Mouse (Mus musculus) liver, embryonic 15.5 days (tissue): Measurements from ENCODE around the gene Evx1. TPM values are rescaled to one million over a fixed set of nuclear protein-coding genes. Genes with fewer than 3 reads are reported as not detected.

Experiments
- ATAC-seq: fragments of 200-750 bp; cut with Nextera tagmentation; 2 replicates; pipeline ENCODE4 v1.8.0; 2017; ENCODE audit warnings: moderate number of reproducible peaks, mild to moderate bottlenecking, moderate library complexity; ENCODE audit not compliant: insufficient read depth
- H3K27ac ChIP-seq: fragments of 300-500 bp; sonication (generic); replicated peaks from 2 replicates; pipeline ENCODE4 v1.5.1; 2015; ENCODE audit warnings: mild to moderate bottlenecking, inconsistent platforms
- H3K27me3 ChIP-seq: fragments of 300-500 bp; sonication (generic); 2 replicates; pipeline ENCODE4 v1.6.1; 2015; ENCODE audit warnings: mild to moderate bottlenecking, inconsistent platforms
- H3K36me3 ChIP-seq: fragments of 300-500 bp; sonication (generic); replicated peaks from 2 replicates; pipeline ENCODE4 v1.6.1; 2015; ENCODE audit warnings: moderate library complexity, mild to moderate bottlenecking, inconsistent platforms
- H3K4me1 ChIP-seq: fragments of 300-500 bp; sonication (generic); replicated peaks from 2 replicates; pipeline ENCODE4 v1.6.1; 2015; ENCODE audit warnings: inconsistent platforms
- H3K4me2 ChIP-seq: fragments of 300-500 bp; sonication (generic); 2 replicates; pipeline ENCODE4 v1.6.1; 2015; ENCODE audit warnings: moderate library complexity, mild to moderate bottlenecking, inconsistent platforms
- H3K4me3 ChIP-seq: fragments of 300-500 bp; sonication (generic); replicated peaks from 2 replicates; pipeline ENCODE4 v1.5.1; 2015; ENCODE audit warnings: mild to moderate bottlenecking, inconsistent platforms
- H3K9ac ChIP-seq: fragments of 300-500 bp; sonication (generic); 2 replicates; pipeline ENCODE4 v1.6.1; 2015; ENCODE audit warnings: moderate library complexity, mild to moderate bottlenecking, inconsistent platforms
- H3K9me3 ChIP-seq: fragments of 300-500 bp; sonication (generic); replicated peaks from 2 replicates; pipeline ENCODE4 v1.6.1; 2016; ENCODE audit warnings: inconsistent platforms
- WGBS: fragments of 180-500 bp; shearing (Covaris S2); methylation state at CpG from one replicate; pipeline ENCODE4 v1.1.7; 2015; ENCODE audit warnings: mixed read lengths; ENCODE audit not compliant: insufficient replicate concordance; 5-methylcytosine and 5-hydroxymethylcytosine counted together
- polyA plus RNA-seq: library from polyadenylated mRNA; unstranded; fragments of >200 nt; fragmentation: Nextera tagmentation; extraction: Ambion mirVana; gene quantifications from 2 replicates; pipeline ENCODE4 v1.2.1, GENCODE M21; 2015

Evx1 gene
- not detected in 2 replicates for polyA plus RNA-seq

DNA sequence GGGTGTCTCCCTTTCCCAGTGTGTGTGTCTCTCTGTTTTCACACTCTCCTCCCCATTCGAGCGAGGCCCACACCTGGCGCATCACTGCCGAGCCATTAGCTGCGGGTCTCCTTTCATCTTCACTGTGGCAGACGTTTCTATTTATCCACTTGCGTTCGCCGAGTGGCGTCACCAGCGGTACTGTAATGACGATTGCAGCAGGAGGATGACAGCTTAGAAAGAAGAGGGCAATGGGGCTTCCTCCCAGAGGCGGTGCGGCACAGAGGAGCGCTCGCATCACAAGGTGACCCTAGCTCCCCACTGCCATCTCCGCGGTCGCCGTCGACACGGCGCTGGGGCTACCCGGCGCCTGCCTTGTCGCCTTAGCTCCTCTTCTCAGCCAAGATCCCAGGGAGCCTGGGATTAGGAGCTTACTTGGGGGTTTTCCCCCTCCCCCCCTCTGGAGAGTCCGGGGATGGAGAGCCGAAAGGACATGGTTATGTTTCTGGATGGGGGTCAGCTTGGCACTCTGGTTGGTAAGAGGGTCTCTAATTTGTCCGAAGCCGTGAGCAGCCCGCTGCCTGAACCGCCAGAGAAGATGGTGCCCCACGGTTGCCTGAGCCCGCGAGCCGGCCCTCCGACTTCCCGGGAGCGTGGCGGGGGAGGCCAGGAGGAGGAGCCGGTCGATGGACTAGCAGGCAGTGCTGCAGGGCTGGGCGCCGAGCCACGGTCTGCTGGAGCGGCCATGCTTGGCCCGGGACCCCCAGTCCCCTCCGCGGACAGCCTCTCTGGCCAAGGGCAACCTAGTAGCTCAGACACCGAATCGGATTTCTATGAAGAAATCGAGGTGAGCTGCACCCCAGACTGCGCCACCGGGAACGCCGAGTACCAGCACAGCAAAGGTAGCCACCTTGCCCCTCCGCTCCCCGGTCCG is at the start of gene Evx1:
Gene Evx1, plus strand, starts transcription at position 108 of the 913 bp plus-strand sequence.
- 2% methylated on average over 59 of the region's 59 CpGs for WGBS
- Histone ChIP-seq H3K27ac (no peak within 1 kb of the TSS), H3K4me1 (peaks cover 6% of the 10 kb centered on the region; the same call in 1 of the 2 replicates), H3K4me3 (no peak within 1 kb of the TSS), H3K4me2 (no peak within 1 kb of the TSS), H3K27me3 (peaks cover 100% of the 10 kb centered on the region), H3K9ac (no peak within 1 kb of the TSS), H3K9me3 (no peaks in the 10 kb centered on the region), H3K36me3 (no peaks in the 10 kb centered on the region)
- no peak for ATAC-seq

DNA sequence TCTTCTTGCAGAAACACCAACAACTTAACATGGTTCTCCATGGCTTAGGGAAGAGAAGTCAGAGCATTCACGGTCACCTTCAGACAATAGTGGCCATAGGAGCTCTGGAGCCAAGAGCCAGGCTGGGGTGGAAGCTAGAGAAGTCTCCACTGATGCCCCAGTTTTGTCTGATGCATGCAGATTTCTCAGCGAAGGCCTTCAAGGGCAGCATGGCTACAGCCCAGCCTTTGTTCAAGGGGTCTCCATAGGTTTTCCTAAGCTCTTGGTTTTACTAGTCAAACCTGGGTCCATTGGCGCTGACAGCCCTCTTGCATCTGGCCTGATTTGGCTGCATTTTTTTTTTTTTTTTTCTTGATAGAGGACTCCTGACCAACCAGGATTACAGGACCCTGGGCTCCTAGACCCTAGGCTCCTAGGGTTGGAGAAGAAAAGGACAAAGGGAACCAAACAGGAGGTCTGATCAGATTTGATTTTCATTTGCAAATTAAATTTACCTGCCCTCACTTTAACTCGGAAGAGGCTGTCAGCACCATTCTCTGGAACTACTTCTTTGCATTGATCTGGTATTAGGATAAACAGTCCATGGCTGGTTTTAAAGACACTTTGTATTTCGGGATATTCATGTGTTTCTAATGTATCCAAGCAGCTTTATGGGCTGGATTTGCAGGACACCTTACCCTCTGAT is 49.0 kb upstream of the Evx1 start:
- no peak overlapping the region for H3K4me3 ChIP-seq
- H3K36me3 ChIP-seq = no peaks in the 10 kb centered on the region
- H3K9me3 ChIP-seq = no peaks in the 10 kb centered on the region
- WGBS = 3% methylated on average over 5 of the region's 5 CpGs
- no peak for ATAC-seq
- no peak overlapping the region for H3K4me2 ChIP-seq
- no peak overlapping the region for H3K9ac ChIP-seq
- no peak overlapping the region for H3K27ac ChIP-seq
- peaks cover 5% of the 10 kb centered on the region; the same call in 1 of the 2 replicates for H3K4me1 ChIP-seq
- H3K27me3 ChIP-seq = peaks cover 98% of the 10 kb centered on the region

- Histone ChIP-seq H3K9ac (no peak overlapping the region), H3K27me3 (peaks cover 98% of the 10 kb centered on the region), H3K4me2 (no peak overlapping the region), H3K9me3 (no peaks in the 10 kb centered on the region), H3K4me1 (peaks cover 5% of the 10 kb centered on the region; the same call in 1 of the 2 replicates), H3K36me3 (no peaks in the 10 kb centered on the region), H3K27ac (no peak overlapping the region), H3K4me3 (no peak overlapping the region)
- WGBS = 4% methylated on average over 18 of the region's 18 CpGs
- ATAC-seq = no peak
Observed at GRCm38 (mm10) chr6:52265306-52265912, 47.9 kb upstream of the Evx1 start.

GRCm38 (mm10) chr6:52265913-52266665 is 47.2 kb upstream of the Evx1 start:
- no peaks in the 10 kb centered on the region; the same call in 1 of the 2 replicates for H3K4me1 ChIP-seq
- H3K36me3 ChIP-seq = no peaks in the 10 kb centered on the region
- no peak overlapping the region for H3K4me3 ChIP-seq
- no peak for ATAC-seq
- H3K27ac ChIP-seq = no peak overlapping the region
- 2% methylated on average over 19 of the region's 19 CpGs for whole genome bisulfite sequencing
- H3K4me2 ChIP-seq = no peak overlapping the region
- H3K9me3 ChIP-seq = no peaks in the 10 kb centered on the region
- H3K27me3 ChIP-seq = peaks cover 98% of the 10 kb centered on the region
- H3K9ac ChIP-seq = no peak overlapping the region

- no peak overlapping the region for H3K4me3 ChIP-seq
- WGBS = 2% methylated on average over 9 of the region's 9 CpGs
- H3K9ac ChIP-seq = no peak overlapping the region
- no peaks in the 10 kb centered on the region for H3K36me3 ChIP-seq
- no peaks in the 10 kb centered on the region for H3K9me3 ChIP-seq
- peaks cover 98% of the 10 kb centered on the region for H3K27me3 ChIP-seq
- no peak overlapping the region for H3K4me2 ChIP-seq
- ATAC-seq = no peak
- no peaks in the 10 kb centered on the region for H3K4me1 ChIP-seq
- no peak overlapping the region for H3K27ac ChIP-seq
Observed at GRCm38 (mm10) chr6:52266666-52266985, 46.7 kb upstream of the Evx1 start.

- no peak overlapping the region for H3K4me3 ChIP-seq
- H3K9ac ChIP-seq = no peak overlapping the region
- no peaks in the 10 kb centered on the region for H3K36me3 ChIP-seq
- no peak overlapping the region for H3K27ac ChIP-seq
- H3K4me1 ChIP-seq = no peaks in the 10 kb centered on the region
- no peaks in the 10 kb centered on the region for H3K9me3 ChIP-seq
- ATAC-seq = no peak
- H3K4me2 ChIP-seq = no peak overlapping the region
- peaks cover 97% of the 10 kb centered on the region for H3K27me3 ChIP-seq
- 18% methylated on average over 5 of the region's 5 CpGs for WGBS
Observed at GRCm38 (mm10) chr6:52267221-52267620, 46.1 kb upstream of the Evx1 start.

DNA sequence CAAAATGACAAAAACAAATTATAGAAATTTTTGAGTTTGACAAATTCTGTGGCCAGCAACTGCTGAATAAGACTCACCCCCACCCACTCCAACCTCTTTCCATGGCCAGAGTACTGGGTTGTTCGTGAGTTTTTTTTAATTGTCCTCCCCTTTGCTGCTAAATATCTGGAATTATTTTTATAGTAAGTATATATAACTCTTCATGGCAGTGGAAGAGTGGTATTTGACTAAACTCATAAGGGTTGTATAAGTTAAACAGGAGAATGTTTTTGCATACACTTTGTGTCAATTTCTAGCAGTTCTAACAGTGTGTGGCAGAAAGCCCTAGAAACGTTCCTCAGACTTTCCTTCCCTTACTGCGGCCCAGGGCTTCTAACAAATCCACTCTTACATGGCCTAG is 45.6 kb upstream of the Evx1 start:
- Histone ChIP-seq H3K9me3 (no peaks in the 10 kb centered on the region), H3K27me3 (peaks cover 97% of the 10 kb centered on the region), H3K4me1 (no peaks in the 10 kb centered on the region), H3K4me3 (no peak overlapping the region), H3K36me3 (no peaks in the 10 kb centered on the region), H3K27ac (no peak overlapping the region), H3K4me2 (no peak overlapping the region), H3K9ac (no peak overlapping the region)
- no peak for ATAC-seq
- 9% methylated on average over 3 of the region's 3 CpGs for WGBS

DNA sequence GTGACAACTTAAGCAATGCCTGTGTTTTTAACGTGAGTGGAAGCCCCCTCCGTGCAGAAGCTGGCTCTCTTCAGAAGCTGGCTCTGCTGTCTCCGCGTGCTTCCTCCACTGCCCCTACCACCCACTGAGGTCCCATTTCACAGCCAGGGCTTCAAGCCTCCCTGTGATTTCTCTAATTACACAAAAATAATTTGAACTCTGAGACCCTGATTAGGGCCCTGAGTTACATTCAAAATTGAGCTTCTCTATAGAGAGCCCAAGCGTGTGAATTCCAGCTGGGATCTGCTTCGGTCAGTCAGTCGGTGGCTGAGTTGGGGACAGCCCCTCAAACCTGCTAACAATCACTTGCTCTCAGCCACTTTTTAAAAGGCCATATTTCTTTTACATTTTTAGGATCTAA is 45.0 kb upstream of the Evx1 start:
- Histone ChIP-seq H3K9ac (no peak overlapping the region), H3K4me3 (no peak overlapping the region), H3K27ac (no peak overlapping the region), H3K9me3 (no peaks in the 10 kb centered on the region), H3K4me1 (no peaks in the 10 kb centered on the region), H3K27me3 (peaks cover 97% of the 10 kb centered on the region), H3K36me3 (no peaks in the 10 kb centered on the region), H3K4me2 (no peak overlapping the region)
- ATAC-seq = no peak
- 13% methylated on average over 7 of the region's 7 CpGs for WGBS

DNA sequence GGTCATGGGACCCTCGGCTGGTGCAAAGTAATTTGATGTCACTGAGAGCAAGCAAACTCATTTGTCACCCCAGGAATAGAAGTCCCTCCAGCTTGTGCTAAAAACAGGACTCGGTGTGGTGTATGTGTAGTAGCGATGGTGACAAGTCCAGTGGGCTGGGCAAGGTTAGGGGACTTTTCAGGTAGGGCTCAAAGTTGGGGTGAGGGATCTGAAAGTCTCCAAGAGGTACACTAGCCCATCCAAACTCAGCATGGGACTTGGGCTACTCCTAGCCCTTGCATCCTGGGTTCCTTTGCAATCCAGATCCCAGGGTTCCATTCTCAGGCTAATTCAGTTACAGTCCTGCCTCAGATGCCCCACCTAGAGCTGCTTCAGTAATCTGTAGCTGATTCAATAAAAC is 44.5 kb upstream of the Evx1 start:
- no peaks in the 10 kb centered on the region for H3K9me3 ChIP-seq
- no peak overlapping the region for H3K4me3 ChIP-seq
- no peak overlapping the region for H3K4me2 ChIP-seq
- H3K27ac ChIP-seq = no peak overlapping the region
- no peaks in the 10 kb centered on the region for H3K36me3 ChIP-seq
- ATAC-seq = no peak
- no peaks in the 10 kb centered on the region for H3K4me1 ChIP-seq
- peaks cover 97% of the 10 kb centered on the region for H3K27me3 ChIP-seq
- WGBS = 10% methylated on average over 3 of the region's 3 CpGs
- no peak overlapping the region for H3K9ac ChIP-seq

- Histone ChIP-seq H3K4me3 (no peak overlapping the region), H3K27ac (no peak overlapping the region), H3K9ac (no peak overlapping the region), H3K36me3 (no peaks in the 10 kb centered on the region), H3K4me1 (no peaks in the 10 kb centered on the region), H3K27me3 (peaks cover 97% of the 10 kb centered on the region), H3K9me3 (no peaks in the 10 kb centered on the region), H3K4me2 (no peak overlapping the region)
- WGBS = 8% methylated on average over 23 of the region's 23 CpGs
- no peak for ATAC-seq
Observed at GRCm38 (mm10) chr6:52270494-52271480, 42.5 kb upstream of the Evx1 start.
